Mouse (Mus musculus) heart, embryonic 12.5 days (tissue): Measurements from ENCODE around the gene Hnf1a. TPM values are rescaled to one million over a fixed set of nuclear protein-coding genes. Genes with fewer than 3 reads are reported as not detected.

Experiments used
- ATAC-seq: fragments of 200-750 bp; cut with Nextera tagmentation; 2 replicates; pipeline ENCODE4 v1.8.0; 2017; ENCODE audit warnings: moderate TSS enrichment, moderate library complexity; ENCODE audit not compliant: insufficient number of reproducible peaks, low FRiP score
- H3K27ac ChIP-seq: fragments of 300-500 bp; sonication (generic); 2 replicates; pipeline ENCODE4 v1.5.1; 2016; ENCODE audit warnings: mild to moderate bottlenecking, moderate library complexity; ENCODE audit not compliant: poor library complexity, severe bottlenecking
- H3K27me3 ChIP-seq: fragments of 300-500 bp; sonication (generic); replicated peaks from 2 replicates; pipeline ENCODE4 v1.6.1; 2016; ENCODE audit warnings: mild to moderate bottlenecking, moderate library complexity
- H3K36me3 ChIP-seq: fragments of 300-500 bp; sonication (generic); 2 replicates; pipeline ENCODE4 v1.6.1; 2016; ENCODE audit warnings: mild to moderate bottlenecking, moderate library complexity
- H3K4me1 ChIP-seq: fragments of 300-500 bp; sonication (generic); replicated peaks from 2 replicates; pipeline ENCODE4 v1.6.1; 2016; ENCODE audit warnings: mild to moderate bottlenecking
- H3K4me2 ChIP-seq: fragments of 300-500 bp; sonication (generic); 2 replicates; pipeline ENCODE4 v1.6.1; 2016; ENCODE audit warnings: mild to moderate bottlenecking, moderate library complexity
- H3K4me3 ChIP-seq: fragments of 300-500 bp; sonication (generic); 2 replicates; pipeline ENCODE4 v1.5.1; 2016; ENCODE audit warnings: mild to moderate bottlenecking
- H3K9ac ChIP-seq: fragments of 300-500 bp; sonication (generic); 2 replicates; pipeline ENCODE4 v1.6.1; 2016; ENCODE audit warnings: mild to moderate bottlenecking, moderate library complexity
- H3K9me3 ChIP-seq: fragments of 300-500 bp; sonication (generic); replicated peaks from 2 replicates; pipeline ENCODE4 v1.6.1; 2016; ENCODE audit warnings: mild to moderate bottlenecking, moderate library complexity
- WGBS: fragments of 180-500 bp; shearing (Covaris S2); methylation state at CpG from one replicate; pipeline ENCODE4 v1.1.7; 2016; 5-methylcytosine and 5-hydroxymethylcytosine counted together
- polyA plus RNA-seq: library from polyadenylated mRNA; unstranded; fragments of >200 nt; fragmentation: Nextera tagmentation; extraction: Ambion mirVana; gene quantifications from 2 replicates; pipeline ENCODE4 v1.2.1, GENCODE M21; 2016

Gene Hnf1a
- polyA plus RNA-seq, 1 experiment from 2014 or later, result 0.19 TPM

DNA sequence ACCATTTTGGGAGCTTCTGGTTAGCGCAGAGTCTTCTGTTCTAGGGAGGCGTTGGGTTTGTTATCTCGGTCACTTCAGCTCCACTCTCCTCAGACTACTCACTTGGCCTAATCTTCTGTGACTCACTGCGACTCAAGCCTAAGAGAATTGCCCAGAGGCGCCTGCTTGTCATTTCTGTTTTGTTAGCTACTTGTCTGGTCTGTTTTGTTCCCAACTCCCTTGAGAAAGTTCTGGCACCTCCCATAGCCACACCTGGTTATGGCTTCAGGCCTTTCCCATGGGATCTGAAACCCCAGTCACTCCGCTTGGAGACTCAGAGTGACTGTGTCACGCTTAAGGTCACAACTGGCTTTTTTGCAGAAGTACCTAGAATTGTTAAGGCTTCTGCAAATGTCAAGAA is 37.4 kb upstream of the Hnf1a start:
- H3K9ac ChIP-seq, result no peak overlapping the region
- H3K27me3 ChIP-seq, result no peaks in the 10 kb centered on the region
- no peak overlapping the region for H3K4me2 ChIP-seq
- no peak for ATAC-seq
- no peaks in the 10 kb centered on the region for H3K36me3 ChIP-seq
- H3K9me3 ChIP-seq, result no peaks in the 10 kb centered on the region
- no peak overlapping the region for H3K4me3 ChIP-seq
- peaks cover 20% of the 10 kb centered on the region for H3K4me1 ChIP-seq
- H3K27ac ChIP-seq, result no peak overlapping the region
- WGBS, result 64% methylated on average over 7 of the region's 7 CpGs

DNA sequence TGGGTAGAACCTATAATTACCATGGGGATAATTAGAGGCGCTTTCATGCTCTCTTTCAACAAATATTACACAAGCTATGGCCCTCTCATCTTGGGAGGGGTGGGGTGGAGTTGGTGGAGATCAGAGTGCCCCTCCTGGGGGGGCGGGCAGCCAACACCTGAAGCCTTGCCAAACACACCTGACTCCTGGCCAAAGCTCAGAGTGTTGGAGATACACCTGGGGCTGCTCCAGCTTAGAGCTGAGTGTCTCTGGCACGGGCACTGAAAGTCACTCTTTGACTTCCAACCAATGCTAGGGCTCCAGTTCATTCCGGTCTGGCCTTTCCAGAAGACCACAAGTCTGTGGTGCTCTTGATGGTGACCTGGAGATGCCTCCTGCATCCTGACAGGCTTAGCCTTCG is 36.9 kb upstream of the Hnf1a start:
- WGBS, result 84% methylated on average over 5 of the region's 5 CpGs
- Histone ChIP-seq H3K27ac (no peak overlapping the region), H3K27me3 (no peaks in the 10 kb centered on the region), H3K4me1 (peaks cover 20% of the 10 kb centered on the region), H3K9ac (no peak overlapping the region), H3K4me2 (no peak overlapping the region), H3K36me3 (no peaks in the 10 kb centered on the region), H3K9me3 (no peaks in the 10 kb centered on the region), H3K4me3 (no peak overlapping the region)
- no peak for ATAC-seq

DNA sequence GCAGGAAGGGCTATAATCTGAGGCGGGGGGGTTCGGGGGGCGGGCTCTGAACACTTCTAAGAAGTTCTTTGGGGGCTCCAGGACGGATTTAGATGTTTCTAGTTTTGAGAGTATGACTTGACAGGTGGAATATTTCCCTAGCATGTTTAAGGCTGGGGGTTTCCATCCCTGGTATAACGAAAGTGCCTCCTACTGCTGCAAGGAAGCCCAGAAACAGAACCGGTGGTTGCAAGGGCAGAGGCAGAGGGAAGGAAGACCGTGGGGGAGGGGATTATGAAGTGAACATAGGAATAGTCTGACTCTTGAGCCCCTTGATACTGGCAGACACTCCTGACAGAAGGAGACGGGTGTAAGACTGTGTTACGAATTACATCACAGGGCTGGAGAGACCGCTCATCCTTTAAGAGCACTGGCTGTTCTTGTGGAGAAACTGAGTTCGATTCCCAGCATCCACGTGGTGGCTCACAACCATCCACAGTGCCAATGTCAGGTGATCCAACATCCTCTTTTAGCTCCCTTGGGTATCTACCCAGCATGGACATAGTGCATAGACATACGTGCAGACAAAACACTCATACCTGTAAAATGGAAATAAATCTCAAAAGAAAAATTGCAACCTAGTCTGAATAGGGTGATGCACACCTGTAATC is 32.5 kb upstream of the Hnf1a start:
- Histone ChIP-seq H3K9me3 (no peaks in the 10 kb centered on the region), H3K9ac (no peak overlapping the region), H3K27ac (no peak overlapping the region), H3K4me3 (no peak overlapping the region), H3K4me1 (peaks cover 10% of the 10 kb centered on the region), H3K27me3 (no peaks in the 10 kb centered on the region), H3K4me2 (no peak overlapping the region), H3K36me3 (no peaks in the 10 kb centered on the region)
- no peak for ATAC-seq
- 70% methylated on average over 13 of the region's 13 CpGs for WGBS

DNA sequence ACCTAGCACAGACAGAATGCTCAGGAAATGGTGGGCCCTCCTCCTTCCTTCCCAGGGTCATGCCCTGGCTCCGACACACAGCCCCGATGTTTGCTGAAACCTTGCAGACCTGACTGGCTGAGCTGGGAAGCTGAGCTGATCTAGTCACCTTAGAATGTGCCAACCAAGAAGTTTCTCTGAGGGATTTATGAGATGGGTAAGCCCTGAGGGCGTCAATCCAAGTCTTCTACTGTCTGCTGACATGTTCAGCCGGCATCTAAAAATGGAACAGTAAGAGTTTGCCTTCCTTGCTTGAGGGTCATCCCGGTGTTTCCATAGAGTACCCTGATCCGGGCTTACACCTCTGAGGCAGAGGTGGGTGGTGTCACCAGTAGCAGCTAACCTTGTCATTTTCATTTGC is 31.9 kb upstream of the Hnf1a start:
- no peak overlapping the region for H3K4me3 ChIP-seq
- no peak overlapping the region for H3K4me2 ChIP-seq
- no peaks in the 10 kb centered on the region for H3K36me3 ChIP-seq
- no peaks in the 10 kb centered on the region for H3K9me3 ChIP-seq
- no peak for ATAC-seq
- H3K9ac ChIP-seq, result no peak overlapping the region
- no peaks in the 10 kb centered on the region for H3K27me3 ChIP-seq
- peaks cover 10% of the 10 kb centered on the region for H3K4me1 ChIP-seq
- WGBS, result 50% methylated on average over 6 of the region's 6 CpGs
- no peak overlapping the region for H3K27ac ChIP-seq

DNA sequence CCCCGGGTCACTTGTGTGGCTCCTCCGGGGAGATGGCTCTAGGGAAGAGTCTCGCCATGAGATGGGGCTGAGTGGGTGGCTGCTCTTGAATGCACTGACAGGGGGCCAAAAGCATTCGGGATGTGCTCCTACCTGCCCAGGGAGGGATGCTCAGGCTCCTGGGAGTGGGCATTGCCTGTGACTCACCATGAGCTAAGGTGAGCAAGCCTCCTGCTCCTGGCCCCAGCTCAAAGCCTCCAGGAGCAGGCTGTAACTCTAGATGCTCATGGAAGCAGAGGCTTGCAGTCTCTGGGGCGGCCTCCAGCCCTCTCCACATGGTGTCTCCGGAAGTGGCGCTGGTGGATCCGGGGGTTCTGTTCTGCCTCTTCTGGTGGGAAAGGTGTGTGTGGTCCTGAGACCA is 30.6 kb upstream of the Hnf1a start:
- Histone ChIP-seq H3K9ac (no peak overlapping the region), H3K27me3 (no peaks in the 10 kb centered on the region), H3K27ac (no peak overlapping the region), H3K4me1 (peaks cover 15% of the 10 kb centered on the region), H3K4me3 (no peak overlapping the region), H3K36me3 (no peaks in the 10 kb centered on the region), H3K4me2 (no peak overlapping the region), H3K9me3 (no peaks in the 10 kb centered on the region)
- no peak for ATAC-seq
- 71% methylated on average over 8 of the region's 8 CpGs for WGBS

DNA sequence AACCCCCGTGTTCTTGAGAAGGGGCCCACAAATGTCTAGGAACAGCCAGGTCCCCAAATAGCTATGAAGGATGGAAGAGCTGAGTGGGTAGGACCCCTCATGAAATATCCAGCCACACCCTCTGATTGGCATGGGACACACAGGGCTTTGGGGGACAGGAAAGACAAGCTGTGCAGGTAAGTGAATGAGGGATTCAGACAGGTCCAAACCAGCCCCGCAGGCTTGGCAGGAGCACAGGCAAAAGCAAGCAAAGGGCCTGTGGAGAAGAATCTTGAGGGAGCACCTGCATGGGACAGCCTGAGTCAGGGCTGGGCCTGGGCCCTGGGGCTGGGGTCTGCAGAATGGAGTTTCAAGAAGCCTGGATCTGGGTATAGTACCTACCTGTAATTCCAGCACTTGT is 29.6 kb upstream of the Hnf1a start:
- no peaks in the 10 kb centered on the region for H3K36me3 ChIP-seq
- 86% methylated on average over 2 of the region's 2 CpGs for WGBS
- ATAC-seq, result no peak
- no peak overlapping the region for H3K4me3 ChIP-seq
- H3K27me3 ChIP-seq, result no peaks in the 10 kb centered on the region
- peaks cover 15% of the 10 kb centered on the region for H3K4me1 ChIP-seq
- H3K4me2 ChIP-seq, result no peak overlapping the region
- H3K9ac ChIP-seq, result no peak overlapping the region
- H3K27ac ChIP-seq, result no peak overlapping the region
- no peaks in the 10 kb centered on the region for H3K9me3 ChIP-seq

DNA sequence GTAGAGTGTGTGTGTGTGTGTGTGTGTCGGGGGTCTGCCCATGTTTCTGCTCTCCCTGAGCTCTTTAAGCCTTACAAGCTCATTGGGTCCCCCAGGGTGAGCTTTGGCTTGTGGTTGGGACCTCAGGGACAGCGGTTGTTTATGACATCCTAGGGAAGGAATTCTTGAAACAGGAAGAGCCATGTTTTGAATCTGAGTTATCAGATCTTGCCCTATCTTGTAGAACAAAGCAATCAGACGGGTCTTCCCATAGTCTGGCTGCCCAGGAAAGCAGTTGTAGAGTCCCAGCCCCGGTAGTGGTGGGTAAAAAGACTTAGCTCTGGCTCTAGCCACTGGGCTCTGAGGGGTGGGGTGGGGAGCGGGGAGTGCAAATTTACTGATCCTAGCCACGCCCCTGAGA is 26.4 kb upstream of the Hnf1a start:
- H3K4me3 ChIP-seq, result no peak overlapping the region
- H3K9ac ChIP-seq, result no peak overlapping the region
- H3K4me2 ChIP-seq, result no peak overlapping the region
- no peaks in the 10 kb centered on the region for H3K27me3 ChIP-seq
- no peaks in the 10 kb centered on the region for H3K36me3 ChIP-seq
- no peaks in the 10 kb centered on the region for H3K9me3 ChIP-seq
- 0 out of 2 replicates have a peak, but pooled peaks cover 5% of the 10 kb centered on the region for H3K4me1 ChIP-seq
- no peak overlapping the region for H3K27ac ChIP-seq
- no peak for ATAC-seq
- WGBS, result 38% methylated on average over 6 of the region's 6 CpGs

DNA sequence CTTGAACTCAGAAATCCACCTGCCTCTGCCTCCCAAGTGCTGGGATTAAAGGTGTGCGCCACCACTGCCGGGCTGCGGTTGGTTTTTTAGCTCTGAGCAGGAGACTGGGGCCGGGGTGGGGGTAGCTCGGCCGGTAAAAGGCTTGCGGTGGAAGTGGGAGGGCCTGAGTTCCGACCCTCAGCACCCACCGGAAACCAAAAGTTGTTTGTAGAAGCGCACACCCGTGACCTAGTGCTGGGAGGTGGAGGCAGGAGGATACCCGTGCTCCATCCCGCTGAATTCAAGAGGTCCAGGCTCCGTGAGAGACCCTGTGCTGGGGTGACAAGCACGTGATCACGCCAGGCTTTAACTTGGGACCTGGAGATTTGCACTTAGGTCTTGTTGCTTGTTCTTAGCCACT is 25.6 kb upstream of the Hnf1a start:
- H3K4me3 ChIP-seq, result no peak overlapping the region
- no peak overlapping the region for H3K4me2 ChIP-seq
- 63% methylated on average over 16 of the region's 16 CpGs for WGBS
- H3K4me1 ChIP-seq, result 0 out of 2 replicates have a peak, but pooled peaks cover 5% of the 10 kb centered on the region
- H3K9me3 ChIP-seq, result no peaks in the 10 kb centered on the region
- H3K27me3 ChIP-seq, result no peaks in the 10 kb centered on the region
- no peak overlapping the region for H3K9ac ChIP-seq
- no peaks in the 10 kb centered on the region for H3K36me3 ChIP-seq
- H3K27ac ChIP-seq, result no peak overlapping the region
- ATAC-seq, result no peak

DNA sequence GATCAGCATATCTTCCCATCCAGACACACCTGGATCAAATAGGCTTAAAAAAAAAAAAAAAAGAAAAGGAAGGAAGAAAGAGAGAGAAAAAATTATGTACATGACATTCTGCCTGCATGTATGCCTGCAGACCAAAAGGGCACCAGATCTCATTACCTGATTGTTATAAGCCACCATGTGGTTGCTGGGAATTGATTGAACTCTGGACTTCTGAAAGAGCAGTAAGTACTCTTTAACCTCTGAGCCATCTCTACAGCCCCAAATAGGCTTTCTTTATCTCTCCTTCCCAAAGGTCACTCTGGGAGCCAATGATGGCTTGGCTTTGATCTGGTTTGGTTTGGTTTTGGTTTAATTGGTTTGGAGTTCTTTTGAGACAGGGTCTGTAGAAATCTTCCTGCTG is 14.2 kb upstream of the Hnf1a start:
- Histone ChIP-seq H3K9me3 (peaks cover 3% of the 10 kb centered on the region; the same call in 1 of the 2 replicates), H3K36me3 (no peaks in the 10 kb centered on the region), H3K27ac (no peak overlapping the region), H3K27me3 (no peaks in the 10 kb centered on the region), H3K4me2 (no peak overlapping the region), H3K4me3 (no peak overlapping the region), H3K9ac (no peak overlapping the region), H3K4me1 (peaks cover 5% of the 10 kb centered on the region)
- ATAC-seq, result no peak

DNA sequence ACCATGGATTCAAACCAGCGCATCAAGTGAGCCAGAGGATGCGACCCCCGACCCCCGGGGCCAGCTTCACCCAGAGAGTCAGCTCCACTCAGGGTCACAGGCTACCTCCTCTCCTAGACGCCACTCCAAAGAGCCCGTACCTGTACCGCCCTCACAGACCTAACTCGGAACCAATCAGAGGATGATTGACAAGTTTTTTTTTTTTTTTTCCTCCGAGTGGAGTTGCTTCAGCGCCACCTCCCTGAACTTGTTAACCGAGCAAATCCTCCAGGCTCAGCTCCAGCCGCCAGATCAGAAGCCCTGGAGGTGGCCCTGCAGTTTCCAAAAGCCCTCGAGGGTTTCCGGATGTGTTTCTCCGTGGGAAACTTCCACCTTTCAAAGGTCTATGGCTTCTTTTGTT is 11.1 kb upstream of the Hnf1a start:
- Histone ChIP-seq H3K4me2 (no peak overlapping the region), H3K36me3 (no peaks in the 10 kb centered on the region), H3K27me3 (no peaks in the 10 kb centered on the region), H3K4me3 (no peak overlapping the region), H3K9ac (no peak overlapping the region), H3K27ac (no peak overlapping the region), H3K4me1 (peaks cover 12% of the 10 kb centered on the region), H3K9me3 (peaks cover 3% of the 10 kb centered on the region; the same call in 1 of the 2 replicates)
- WGBS, result 39% methylated on average over 15 of the region's 15 CpGs
- ATAC-seq, result no peak

DNA sequence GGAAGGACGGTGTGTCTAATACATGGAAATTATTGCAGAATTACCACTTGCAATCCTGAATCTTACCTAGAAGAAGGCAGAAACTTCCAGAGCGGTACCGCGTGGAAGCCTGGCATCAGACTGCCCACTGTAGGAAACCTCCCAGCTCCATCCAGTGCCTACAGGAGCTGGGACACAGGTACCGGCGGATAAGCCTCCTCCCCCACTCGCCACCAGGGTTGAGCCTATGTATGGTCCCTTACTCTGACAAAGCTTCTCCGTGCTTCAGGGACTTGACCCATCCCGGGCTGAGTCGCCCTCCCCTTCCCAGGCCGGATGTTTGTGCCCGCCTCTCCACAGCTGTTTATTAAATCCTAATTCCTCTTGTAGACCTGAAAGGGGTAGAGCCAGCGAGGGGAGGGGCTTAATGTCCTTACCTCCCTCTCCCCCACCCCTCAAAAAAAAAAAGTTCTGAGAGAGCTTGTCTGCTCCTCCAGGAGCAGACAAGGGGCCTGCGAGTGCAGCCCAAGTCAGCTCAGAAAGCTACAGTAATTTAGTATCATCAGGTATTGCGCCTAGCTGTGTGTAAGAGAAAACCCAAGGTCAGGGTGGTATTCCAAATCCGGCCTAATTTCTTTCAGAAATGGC is 9.3 kb upstream of the Hnf1a start:
- Histone ChIP-seq H3K4me1 (peaks cover 12% of the 10 kb centered on the region), H3K36me3 (no peaks in the 10 kb centered on the region), H3K9me3 (peaks cover 3% of the 10 kb centered on the region; the same call in 1 of the 2 replicates), H3K4me3 (peak overlapping the region; percentile 53), H3K27me3 (no peaks in the 10 kb centered on the region), H3K4me2 (peak overlapping the region; percentile 92), H3K9ac (peak overlapping the region; percentile 63), H3K27ac (no peak overlapping the region)
- peak; percentile 30; the same call in 1 of the 2 replicates for ATAC-seq
- WGBS, result 19% methylated on average over 16 of the region's 16 CpGs
